Mouse (Mus musculus): Measurements from ENCODE around the gene Fancd2. TPM values are rescaled to one million over a fixed set of nuclear protein-coding genes. Genes with fewer than 3 reads are reported as not detected.

Fancd2 gene
- polyA plus RNA-seq, 1 experiment from 2014 or later = 18.8 TPM

- peak within 1 kb of the TSS; percentile 82 for H3K9ac ChIP-seq
- peak within 1 kb of the TSS; percentile 73 for H3K4me3 ChIP-seq (replicated peaks)
- H3K27me3 ChIP-seq = no peaks in the 10 kb centered on the region
- ATAC-seq (ENCODE audit: low FRiP score) = peak; percentile 89
- peaks cover 20% of the 10 kb centered on the region for H3K36me3 ChIP-seq (replicated peaks)
- no peaks in the 10 kb centered on the region for H3K9me3 ChIP-seq
- H3K4me1 ChIP-seq = peaks cover 19% of the 10 kb centered on the region
- H3K4me2 ChIP-seq = peak within 1 kb of the TSS; percentile 55
- WGBS = 1% methylated on average over 75 of the region's 76 CpGs
- peak within 1 kb of the TSS; percentile 87 for H3K27ac ChIP-seq
Observed at GRCm38 (mm10) chr6:113623941-113624751, 92.7 kb downstream of the Fancd2 start, which contains the start of gene Vhl. Vhl (plus strand) TSS chr6:113623959.

GRCm38 (mm10) chr6:113624989-113625770 is 93.7 kb downstream of the Fancd2 start:
- WGBS = 50% methylated on average over 5 of the region's 5 CpGs
- ATAC-seq (ENCODE audit: low FRiP score) = no peak
- no peak overlapping the region for H3K27ac ChIP-seq
- H3K9ac ChIP-seq = peak overlapping the region; percentile 82
- H3K27me3 ChIP-seq = no peaks in the 10 kb centered on the region
- peaks cover 19% of the 10 kb centered on the region for H3K4me1 ChIP-seq
- H3K36me3 ChIP-seq (replicated peaks) = peaks cover 30% of the 10 kb centered on the region
- H3K9me3 ChIP-seq = no peaks in the 10 kb centered on the region
- peak overlapping the region; percentile 73 for H3K4me3 ChIP-seq (replicated peaks)
- H3K4me2 ChIP-seq = peak overlapping the region; percentile 55

- Histone ChIP-seq H3K4me2 (no peak overlapping the region), H3K27ac (no peak overlapping the region), H3K4me1 (peaks cover 11% of the 10 kb centered on the region), H3K27me3 (no peaks in the 10 kb centered on the region), H3K36me3 (replicated peaks) (peaks cover 61% of the 10 kb centered on the region), H3K9me3 (no peaks in the 10 kb centered on the region), H3K9ac (no peak overlapping the region), H3K4me3 (replicated peaks) (no peak overlapping the region)
- 82% methylated on average over 5 of the region's 5 CpGs for WGBS
- no peak for ATAC-seq (ENCODE audit: low FRiP score)
Observed at GRCm38 (mm10) chr6:113630322-113630721, 98.8 kb downstream of the Fancd2 start.

- no peak overlapping the region for H3K9ac ChIP-seq
- no peaks in the 10 kb centered on the region for H3K27me3 ChIP-seq
- H3K4me3 ChIP-seq (replicated peaks) = no peak overlapping the region
- 93% methylated on average over 4 of the region's 4 CpGs for whole genome bisulfite sequencing
- no peak overlapping the region for H3K27ac ChIP-seq
- no peak for ATAC-seq (ENCODE audit: low FRiP score)
- H3K9me3 ChIP-seq = no peaks in the 10 kb centered on the region
- no peaks in the 10 kb centered on the region for H3K4me1 ChIP-seq
- peaks cover 50% of the 10 kb centered on the region for H3K36me3 ChIP-seq (replicated peaks)
- H3K4me2 ChIP-seq = no peak overlapping the region
Observed at GRCm38 (mm10) chr6:113632863-113633262, 101.4 kb downstream of the Fancd2 start.

- no peaks in the 10 kb centered on the region for H3K36me3 ChIP-seq (replicated peaks)
- no peak within 1 kb of the TSS for H3K27ac ChIP-seq
- peaks cover 4% of the 10 kb centered on the region for H3K4me1 ChIP-seq
- 10% methylated on average over 37 of the region's 37 CpGs for WGBS
- H3K9me3 ChIP-seq = no peaks in the 10 kb centered on the region
- no peaks in the 10 kb centered on the region for H3K27me3 ChIP-seq
- H3K4me3 ChIP-seq (replicated peaks) = peak within 1 kb of the TSS; percentile 49
- ATAC-seq (ENCODE audit: low FRiP score) = peak; percentile 91
- H3K4me2 ChIP-seq = peak within 1 kb of the TSS; percentile 71
- peak within 1 kb of the TSS; percentile 56 for H3K9ac ChIP-seq
Observed at GRCm38 (mm10) chr6:113638302-113639040, 107.0 kb downstream of the Fancd2 start, which contains the start of gene Irak2. Irak2 (plus strand) TSS chr6:113638467.

- Histone ChIP-seq H3K27me3 (no peaks in the 10 kb centered on the region), H3K9me3 (no peaks in the 10 kb centered on the region), H3K9ac (no peak overlapping the region), H3K36me3 (replicated peaks) (no peaks in the 10 kb centered on the region), H3K4me3 (replicated peaks) (no peak overlapping the region), H3K27ac (no peak overlapping the region), H3K4me2 (no peak overlapping the region), H3K4me1 (peaks cover 4% of the 10 kb centered on the region)
- no peak for ATAC-seq (ENCODE audit: low FRiP score)
- 85% methylated on average over 4 of the region's 4 CpGs for whole genome bisulfite sequencing
Observed at GRCm38 (mm10) chr6:113639201-113639600, 107.7 kb downstream of the Fancd2 start.

GRCm38 (mm10) chr6:113642605-113643004 is 111.1 kb downstream of the Fancd2 start:
- no peaks in the 10 kb centered on the region for H3K9me3 ChIP-seq
- H3K27ac ChIP-seq = no peak overlapping the region
- no peak for ATAC-seq (ENCODE audit: low FRiP score)
- no peaks in the 10 kb centered on the region for H3K27me3 ChIP-seq
- 89% methylated on average over 8 of the region's 8 CpGs for WGBS
- no peaks in the 10 kb centered on the region for H3K36me3 ChIP-seq (replicated peaks)
- no peak overlapping the region for H3K9ac ChIP-seq
- peaks cover 4% of the 10 kb centered on the region for H3K4me1 ChIP-seq
- H3K4me2 ChIP-seq = no peak overlapping the region
- H3K4me3 ChIP-seq (replicated peaks) = no peak overlapping the region

- ATAC-seq (ENCODE audit: low FRiP score) = no peak
- Histone ChIP-seq H3K4me3 (replicated peaks) (no peak overlapping the region), H3K27ac (no peak overlapping the region), H3K27me3 (no peaks in the 10 kb centered on the region), H3K36me3 (replicated peaks) (no peaks in the 10 kb centered on the region), H3K4me1 (peaks cover 4% of the 10 kb centered on the region), H3K9me3 (no peaks in the 10 kb centered on the region), H3K9ac (no peak overlapping the region), H3K4me2 (no peak overlapping the region)
- 85% methylated on average over 4 of the region's 4 CpGs for WGBS
Observed at GRCm38 (mm10) chr6:113643021-113643420, 111.5 kb downstream of the Fancd2 start.

GRCm38 (mm10) chr6:113643967-113644366 is 112.5 kb downstream of the Fancd2 start:
- Histone ChIP-seq H3K36me3 (replicated peaks) (no peaks in the 10 kb centered on the region), H3K4me1 (no peaks in the 10 kb centered on the region), H3K9me3 (no peaks in the 10 kb centered on the region), H3K27ac (no peak overlapping the region), H3K27me3 (no peaks in the 10 kb centered on the region), H3K4me2 (no peak overlapping the region), H3K4me3 (replicated peaks) (no peak overlapping the region), H3K9ac (no peak overlapping the region)
- WGBS = 91% methylated on average over 2 of the region's 2 CpGs
- ATAC-seq (ENCODE audit: low FRiP score) = no peak

- Histone ChIP-seq H3K4me1 (no peaks in the 10 kb centered on the region), H3K4me2 (no peak overlapping the region), H3K27me3 (no peaks in the 10 kb centered on the region), H3K9me3 (no peaks in the 10 kb centered on the region), H3K36me3 (replicated peaks) (no peaks in the 10 kb centered on the region), H3K4me3 (replicated peaks) (no peak overlapping the region), H3K27ac (no peak overlapping the region), H3K9ac (no peak overlapping the region)
- 87% methylated on average over 8 of the region's 8 CpGs for WGBS
- ATAC-seq (ENCODE audit: low FRiP score) = no peak
Observed at GRCm38 (mm10) chr6:113644808-113645207, 113.3 kb downstream of the Fancd2 start.

Data from forebrain, embryonic 12.5 days (tissue).